Mouse (Mus musculus) heart, embryonic 13.5 days (tissue): ENCODE measurements at regions not wholly inside any gene's neighbourhood (a gene's known extent, or its start where the extent isn't known, plus 50 kb on each side); places are given as distances from the start of the nearest gene placed in this dataset.

Experiments
- ATAC-seq: fragments of 200-750 bp; cut with Nextera tagmentation; 2 replicates; pipeline ENCODE4 v1.8.0; 2017; ENCODE audit warnings: moderate TSS enrichment; ENCODE audit not compliant: insufficient number of reproducible peaks, low FRiP score, low TSS enrichment; ENCODE audit errors: extremely low read depth
- H3K27ac ChIP-seq: fragments of 300-500 bp; sonication (generic); replicated peaks from 2 replicates; pipeline ENCODE4 v1.5.1; 2015; ENCODE audit warnings: moderate library complexity, mild to moderate bottlenecking, inconsistent platforms
- H3K27me3 ChIP-seq: fragments of 300-500 bp; sonication (generic); replicated peaks from 2 replicates; pipeline ENCODE4 v1.6.1; 2015; ENCODE audit warnings: mild to moderate bottlenecking, inconsistent platforms
- H3K36me3 ChIP-seq: fragments of 300-500 bp; sonication (generic); 2 replicates; pipeline ENCODE4 v1.6.1; 2015; ENCODE audit warnings: mild to moderate bottlenecking, inconsistent platforms
- H3K4me1 ChIP-seq: fragments of 300-500 bp; sonication (generic); 2 replicates; pipeline ENCODE4 v1.6.1; 2015; ENCODE audit warnings: inconsistent platforms
- H3K4me2 ChIP-seq: fragments of 300-500 bp; sonication (generic); 2 replicates; pipeline ENCODE4 v1.6.1; 2015; ENCODE audit warnings: inconsistent platforms, mild to moderate bottlenecking, moderate library complexity
- H3K4me3 ChIP-seq: fragments of 300-500 bp; sonication (generic); 2 replicates; pipeline ENCODE4 v1.5.1; 2015; ENCODE audit warnings: moderate library complexity, mild to moderate bottlenecking, inconsistent platforms
- H3K9ac ChIP-seq: fragments of 300-500 bp; sonication (generic); 2 replicates; pipeline ENCODE4 v1.6.1; 2015; ENCODE audit warnings: inconsistent platforms, mild to moderate bottlenecking, moderate library complexity
- H3K9me3 ChIP-seq: fragments of 300-500 bp; sonication (generic); 2 replicates; pipeline ENCODE4 v1.6.1; 2016; ENCODE audit warnings: inconsistent platforms
- WGBS: fragments of 180-500 bp; shearing (Covaris S2); methylation state at CpG from one replicate; pipeline ENCODE4 v1.1.7; 2015; ENCODE audit warnings: mixed read lengths; 5-methylcytosine and 5-hydroxymethylcytosine counted together

DNA sequence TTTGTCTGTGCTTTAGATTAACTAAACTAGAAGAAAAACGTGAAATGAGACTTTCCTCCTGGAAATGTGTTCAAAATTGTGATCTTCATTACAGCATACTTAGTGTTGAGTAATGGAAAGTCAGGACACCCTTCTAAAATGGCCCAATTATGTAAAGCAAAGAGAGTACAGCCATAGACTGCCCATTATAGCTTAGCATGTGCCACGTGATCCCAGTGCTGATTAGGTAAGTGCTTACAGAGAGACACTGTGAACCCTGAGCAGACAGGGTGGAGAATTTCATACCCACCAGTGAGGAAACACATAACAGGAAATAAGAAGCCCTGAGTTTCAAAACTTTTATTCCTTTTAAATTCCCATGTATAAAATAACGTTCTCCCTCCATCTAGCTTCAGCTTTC is 587.3 kb upstream of the Nrsn1 start:
- 60% methylated on average over 3 of the region's 3 CpGs for WGBS
- Histone ChIP-seq H3K4me2 (no peak overlapping the region), H3K4me3 (no peak overlapping the region), H3K36me3 (no peaks in the 10 kb centered on the region), H3K4me1 (no peaks in the 10 kb centered on the region), H3K9me3 (no peaks in the 10 kb centered on the region), H3K9ac (no peak overlapping the region), H3K27ac (no peak overlapping the region), H3K27me3 (no peaks in the 10 kb centered on the region)
- ATAC-seq: no peak

DNA sequence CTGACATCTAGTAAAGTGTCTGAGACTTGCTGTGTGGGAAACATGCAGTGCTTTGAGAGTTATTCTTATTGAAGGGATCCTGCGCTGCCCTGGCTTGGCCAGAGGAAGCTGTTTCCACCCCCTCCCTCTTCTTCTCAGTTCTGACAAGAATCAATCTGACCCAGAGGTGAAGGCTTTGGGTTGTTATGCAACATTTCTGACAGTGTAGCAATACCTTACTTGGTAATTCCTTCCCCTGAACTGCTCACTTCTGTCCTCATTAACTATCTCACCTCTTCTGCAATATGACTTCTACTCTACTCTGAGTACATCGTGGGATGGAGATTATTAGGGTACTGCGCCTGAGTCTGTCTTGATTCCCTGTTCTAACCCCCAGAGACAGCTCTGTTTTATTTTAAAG is 586.8 kb upstream of the Nrsn1 start:
- no peak overlapping the region for H3K9ac ChIP-seq
- H3K27me3 ChIP-seq: no peaks in the 10 kb centered on the region
- 82% methylated on average over 3 of the region's 3 CpGs for WGBS
- H3K27ac ChIP-seq: no peak overlapping the region
- no peaks in the 10 kb centered on the region for H3K4me1 ChIP-seq
- no peaks in the 10 kb centered on the region for H3K9me3 ChIP-seq
- no peaks in the 10 kb centered on the region for H3K36me3 ChIP-seq
- no peak overlapping the region for H3K4me3 ChIP-seq
- no peak overlapping the region for H3K4me2 ChIP-seq
- ATAC-seq: no peak

DNA sequence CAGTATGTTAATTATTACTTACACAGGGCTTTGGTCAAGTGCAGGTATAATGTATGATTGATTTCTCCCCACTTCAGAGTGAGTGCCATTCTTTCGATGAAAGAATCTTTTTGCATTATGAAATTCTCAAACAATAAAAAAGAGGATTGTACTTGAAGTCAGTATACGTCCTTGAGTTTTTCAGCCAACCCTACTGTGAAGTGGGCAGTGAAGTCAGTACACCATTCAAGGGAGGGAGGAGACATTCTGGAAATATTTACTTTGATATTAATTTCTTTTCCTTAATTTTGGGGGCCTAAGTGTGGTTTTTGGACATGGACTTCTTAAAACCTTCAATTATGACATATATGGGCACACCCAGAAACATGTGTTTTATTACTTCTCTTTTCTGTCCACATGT is 586.2 kb upstream of the Nrsn1 start:
- H3K4me3 ChIP-seq: no peak overlapping the region
- H3K4me1 ChIP-seq: no peaks in the 10 kb centered on the region
- ATAC-seq: no peak
- no peak overlapping the region for H3K9ac ChIP-seq
- H3K27ac ChIP-seq: no peak overlapping the region
- H3K27me3 ChIP-seq: no peaks in the 10 kb centered on the region
- no peaks in the 10 kb centered on the region for H3K36me3 ChIP-seq
- WGBS: 81% methylated on average over 2 of the region's 2 CpGs
- no peaks in the 10 kb centered on the region for H3K9me3 ChIP-seq
- H3K4me2 ChIP-seq: no peak overlapping the region

DNA sequence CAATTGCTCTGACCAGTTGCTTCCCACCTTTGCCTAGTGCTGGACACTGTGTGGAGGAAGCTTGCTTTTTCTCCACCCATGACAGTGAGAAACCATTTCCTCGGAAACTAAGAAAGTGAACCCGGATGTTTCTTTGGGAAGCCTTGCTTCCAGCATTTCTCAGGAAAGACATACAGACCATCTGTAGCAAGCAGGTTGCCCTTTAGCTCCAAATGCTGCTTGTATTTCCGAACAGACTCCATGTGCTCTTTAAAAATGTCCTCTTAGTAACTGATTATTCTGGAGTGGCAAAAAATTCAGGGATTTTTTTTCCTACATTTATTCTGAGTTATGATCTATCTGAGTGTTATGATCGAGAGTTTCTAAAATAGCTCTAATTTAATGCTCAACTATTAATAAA is 577.9 kb upstream of the Nrsn1 start:
- ATAC-seq: no peak
- H3K4me3 ChIP-seq: no peak overlapping the region
- no peak overlapping the region for H3K27ac ChIP-seq
- no peaks in the 10 kb centered on the region for H3K27me3 ChIP-seq
- WGBS: 68% methylated on average over 4 of the region's 4 CpGs
- H3K4me1 ChIP-seq: no peaks in the 10 kb centered on the region
- H3K36me3 ChIP-seq: no peaks in the 10 kb centered on the region
- no peak overlapping the region for H3K9ac ChIP-seq
- H3K4me2 ChIP-seq: no peak overlapping the region
- H3K9me3 ChIP-seq: no peaks in the 10 kb centered on the region

DNA sequence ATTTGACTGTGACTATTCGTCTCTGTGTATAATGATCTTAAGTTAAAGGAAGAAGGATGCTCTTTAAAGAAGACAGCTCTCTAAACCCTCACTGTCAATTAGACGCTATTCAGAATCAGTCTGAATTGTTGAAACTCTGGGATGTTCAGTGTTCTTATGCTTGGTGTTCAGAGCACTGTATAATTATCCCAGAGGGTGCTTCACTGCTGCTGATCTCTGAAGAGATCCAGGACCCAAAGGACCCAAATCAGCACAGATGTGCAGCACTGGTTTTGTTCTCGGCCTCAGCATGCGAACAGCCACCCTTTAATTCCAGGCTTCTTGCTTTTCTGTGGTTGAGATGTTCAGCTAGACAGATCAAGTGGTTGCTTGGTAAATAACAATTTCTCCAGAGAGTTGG is 567.9 kb upstream of the Nrsn1 start:
- WGBS: 79% methylated on average over 4 of the region's 4 CpGs

DNA sequence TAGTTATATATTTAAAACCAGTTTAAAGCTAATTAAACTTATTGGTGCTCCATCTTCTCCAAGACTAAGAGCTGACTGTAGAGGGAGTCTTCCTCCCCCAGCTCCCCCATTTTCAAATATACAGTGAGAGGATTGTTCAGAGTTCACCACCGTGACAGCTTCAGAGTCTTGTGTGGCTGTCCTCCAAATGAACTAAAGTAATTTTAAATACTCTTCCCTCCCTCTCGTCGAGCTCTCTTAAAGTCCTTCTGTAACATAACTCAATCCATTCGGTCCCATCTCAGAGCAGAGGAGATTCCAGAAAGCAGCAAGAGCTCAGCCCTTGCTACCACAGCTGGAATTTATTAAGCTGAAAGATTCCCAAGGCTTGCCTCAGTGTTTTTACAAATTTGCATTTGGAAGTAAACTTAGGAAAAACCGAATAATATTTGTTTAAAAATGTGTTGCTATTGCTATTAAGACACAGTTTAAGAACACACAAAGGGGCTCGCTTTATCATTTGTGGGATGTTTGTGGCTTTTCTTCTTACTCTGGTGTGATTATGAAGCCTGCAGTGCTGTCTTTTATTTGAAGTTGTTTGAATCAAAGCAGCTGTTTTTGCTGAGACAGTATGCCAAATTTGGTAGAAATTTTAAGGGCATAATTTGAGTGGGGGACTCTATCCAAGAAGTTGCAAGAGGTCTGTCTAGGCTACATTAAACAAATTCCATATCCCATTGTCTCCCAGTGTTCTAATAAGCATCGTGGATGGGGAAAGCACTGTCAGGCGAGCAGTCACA is 559.0 kb upstream of the Nrsn1 start:
- H3K27ac ChIP-seq: peak overlapping the region; percentile 32; the same call in 1 of the 2 replicates
- no peak for ATAC-seq
- H3K27me3 ChIP-seq: no peaks in the 10 kb centered on the region
- no peaks in the 10 kb centered on the region for H3K4me1 ChIP-seq
- no peak overlapping the region for H3K4me3 ChIP-seq
- no peaks in the 10 kb centered on the region for H3K9me3 ChIP-seq
- no peak overlapping the region for H3K4me2 ChIP-seq
- 59% methylated on average over 8 of the region's 8 CpGs for WGBS
- no peak overlapping the region for H3K9ac ChIP-seq
- no peaks in the 10 kb centered on the region for H3K36me3 ChIP-seq

More for the DNA sequence above, 567.9 kb upstream of the Nrsn1 start:
- Histone ChIP-seq H3K9ac (no peak overlapping the region), H3K4me1 (no peaks in the 10 kb centered on the region), H3K4me3 (no peak overlapping the region), H3K4me2 (no peak overlapping the region), H3K27me3 (no peaks in the 10 kb centered on the region), H3K27ac (no peak overlapping the region), H3K36me3 (no peaks in the 10 kb centered on the region), H3K9me3 (no peaks in the 10 kb centered on the region)
- ATAC-seq: no peak

DNA sequence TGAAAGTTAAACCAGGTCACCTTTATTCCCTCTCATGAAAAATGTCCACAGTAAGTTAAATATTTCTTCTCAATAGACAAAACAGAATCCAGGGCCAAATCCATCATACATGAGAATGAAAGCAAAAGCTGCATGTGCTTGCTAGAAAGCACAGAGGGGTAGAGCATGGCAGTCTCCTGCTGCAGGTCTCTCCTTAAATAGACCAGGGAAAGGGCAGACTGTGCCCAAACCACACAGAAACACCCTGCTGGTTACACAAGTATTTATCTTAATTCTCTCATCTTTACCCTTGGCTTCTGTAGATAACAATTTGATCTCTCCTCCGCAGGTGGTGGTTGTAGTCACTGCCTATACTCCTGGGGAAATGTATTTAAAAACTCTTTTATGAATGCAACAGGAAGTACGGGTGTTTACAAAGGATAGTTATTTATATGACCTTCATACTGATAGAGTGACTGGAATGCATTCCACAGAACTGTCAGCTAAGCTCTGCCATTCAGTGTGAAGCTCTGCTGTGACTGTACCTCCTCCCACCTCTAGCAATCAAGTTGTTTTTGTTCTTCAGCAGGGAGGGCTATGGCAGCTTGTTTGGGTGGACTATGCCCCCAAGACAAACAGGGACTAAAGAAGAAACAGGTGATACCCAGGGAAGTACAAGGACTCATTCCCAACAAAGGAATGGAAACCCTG is 538.4 kb upstream of the Nrsn1 start:
- H3K4me3 ChIP-seq: no peak overlapping the region
- ATAC-seq: no peak
- WGBS: 42% methylated on average over 2 of the region's 2 CpGs
- H3K9me3 ChIP-seq: no peaks in the 10 kb centered on the region
- peak overlapping the region; percentile 45 for H3K27ac ChIP-seq
- H3K4me2 ChIP-seq: peak overlapping the region; percentile 30
- H3K36me3 ChIP-seq: no peaks in the 10 kb centered on the region
- peaks cover 9% of the 10 kb centered on the region for H3K4me1 ChIP-seq
- H3K9ac ChIP-seq: no peak overlapping the region
- H3K27me3 ChIP-seq: no peaks in the 10 kb centered on the region

DNA sequence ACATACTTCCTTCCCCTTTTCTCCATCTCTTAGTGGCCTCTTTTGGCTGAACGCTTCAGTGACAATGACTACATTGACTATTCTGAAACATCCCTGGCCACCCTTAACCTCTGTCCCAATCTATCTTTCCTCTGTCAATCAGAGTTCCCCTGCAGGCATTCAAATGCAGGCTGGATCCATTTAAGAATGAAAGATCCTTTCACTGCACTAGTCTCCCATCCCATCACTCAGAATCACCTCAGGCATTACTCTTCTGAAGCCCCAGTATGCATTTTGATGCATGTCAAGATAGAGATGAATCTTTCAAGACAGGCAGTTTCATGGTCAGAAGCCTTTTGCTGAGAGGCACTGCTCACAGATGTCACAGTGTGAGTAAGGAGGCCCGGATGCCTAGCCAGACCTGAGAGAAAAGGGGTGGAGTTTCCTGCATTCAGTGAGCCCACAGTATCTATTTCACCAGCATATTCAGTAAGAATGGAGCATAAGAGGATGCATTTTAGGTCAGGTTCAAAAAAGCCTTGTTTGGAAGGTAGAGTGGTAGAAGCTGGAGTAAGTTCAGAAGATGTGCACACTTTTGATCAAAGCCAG is 523.0 kb upstream of the Nrsn1 start:
- H3K27ac ChIP-seq: no peak overlapping the region
- no peaks in the 10 kb centered on the region for H3K36me3 ChIP-seq
- peaks cover 9% of the 10 kb centered on the region for H3K4me1 ChIP-seq
- H3K9ac ChIP-seq: no peak overlapping the region
- no peak overlapping the region for H3K4me3 ChIP-seq
- ATAC-seq: no peak
- H3K4me2 ChIP-seq: no peak overlapping the region
- 56% methylated on average over 2 of the region's 2 CpGs for WGBS
- no peaks in the 10 kb centered on the region for H3K9me3 ChIP-seq
- H3K27me3 ChIP-seq: no peaks in the 10 kb centered on the region

DNA sequence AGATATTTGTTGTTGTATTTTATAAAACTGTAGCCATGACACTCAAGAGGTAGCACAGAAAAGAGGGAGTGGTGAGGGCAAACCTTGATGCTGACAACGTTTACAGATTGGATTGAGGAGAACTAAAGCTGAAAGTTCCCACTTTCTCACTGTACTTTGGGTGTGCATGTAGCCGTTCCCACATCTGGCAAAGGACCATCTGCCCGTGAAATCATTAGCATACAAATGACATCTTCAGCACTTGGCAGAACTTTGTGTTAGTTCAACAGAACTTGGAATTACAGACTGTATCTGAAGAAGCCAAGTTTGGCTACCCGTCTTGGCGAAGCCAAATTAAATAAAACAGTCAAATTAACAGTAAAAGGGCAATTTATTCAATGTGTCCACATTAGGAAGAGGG is 510.9 kb upstream of the Nrsn1 start:
- H3K4me2 ChIP-seq: no peak overlapping the region
- H3K27ac ChIP-seq: no peak overlapping the region
- peaks cover 5% of the 10 kb centered on the region; the same call in 1 of the 2 replicates for H3K4me1 ChIP-seq
- WGBS: 68% methylated on average over 5 of the region's 5 CpGs
- no peak for ATAC-seq
- H3K9me3 ChIP-seq: no peaks in the 10 kb centered on the region
- no peak overlapping the region for H3K9ac ChIP-seq
- no peaks in the 10 kb centered on the region for H3K36me3 ChIP-seq
- no peaks in the 10 kb centered on the region for H3K27me3 ChIP-seq
- H3K4me3 ChIP-seq: no peak overlapping the region

DNA sequence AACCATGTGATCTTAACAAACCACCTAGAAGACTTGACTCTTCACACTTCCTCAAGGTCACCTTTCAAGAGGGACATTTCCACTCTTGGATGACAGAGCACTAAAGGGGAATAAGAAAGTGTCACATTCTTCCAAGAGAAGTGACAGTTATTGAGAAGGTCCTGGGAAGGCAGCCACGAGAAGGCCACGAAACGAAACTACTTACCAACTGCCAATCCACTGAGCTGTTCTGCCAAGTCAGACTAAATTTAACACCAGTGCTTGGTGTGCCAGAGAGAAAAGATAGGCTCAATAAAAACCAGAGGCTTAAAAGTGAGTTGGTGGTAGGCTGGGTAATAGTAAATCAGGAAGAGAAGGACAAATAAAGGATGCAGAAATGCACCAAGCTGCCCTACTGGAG is 507.4 kb upstream of the Nrsn1 start:
- 44% methylated on average over 3 of the region's 3 CpGs for WGBS
- Histone ChIP-seq H3K4me1 (peaks cover 5% of the 10 kb centered on the region; the same call in 1 of the 2 replicates), H3K27ac (peak overlapping the region; percentile 41; the same call in 1 of the 2 replicates), H3K9ac (no peak overlapping the region), H3K9me3 (no peaks in the 10 kb centered on the region), H3K27me3 (no peaks in the 10 kb centered on the region), H3K36me3 (no peaks in the 10 kb centered on the region), H3K4me3 (no peak overlapping the region), H3K4me2 (peak overlapping the region; percentile 36)
- no peak for ATAC-seq

DNA sequence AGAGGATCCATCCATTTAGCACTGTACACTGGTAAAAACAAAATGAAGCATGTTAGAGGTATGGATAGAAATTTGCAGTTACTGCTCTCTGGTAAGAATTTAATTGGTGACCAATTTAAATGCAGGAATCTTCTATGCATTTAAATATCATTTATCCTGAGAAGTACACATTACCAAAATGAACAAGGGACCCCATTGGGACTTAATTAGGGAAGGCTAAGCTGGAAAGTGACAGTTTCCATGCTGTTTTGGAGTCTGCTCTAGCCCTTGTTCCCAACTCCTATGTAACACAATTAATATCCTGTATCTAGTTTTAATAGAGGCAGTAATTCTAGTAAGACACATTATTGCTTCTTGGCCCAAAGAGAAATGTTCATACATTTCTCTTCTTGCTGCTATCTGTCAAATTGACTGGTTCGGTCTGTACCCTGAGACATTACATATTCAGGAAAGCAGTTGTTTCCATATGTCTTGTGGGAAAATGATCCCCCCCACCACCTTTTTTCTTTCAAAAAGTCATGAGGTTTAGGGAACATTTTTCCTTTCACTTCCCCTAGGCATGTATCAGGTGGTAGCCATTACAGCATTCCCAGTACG is 504.4 kb upstream of the Nrsn1 start:
- no peak for ATAC-seq
- Histone ChIP-seq H3K4me2 (no peak overlapping the region), H3K9ac (no peak overlapping the region), H3K4me3 (no peak overlapping the region), H3K4me1 (peaks cover 5% of the 10 kb centered on the region; the same call in 1 of the 2 replicates), H3K27ac (no peak overlapping the region), H3K36me3 (no peaks in the 10 kb centered on the region), H3K27me3 (no peaks in the 10 kb centered on the region), H3K9me3 (no peaks in the 10 kb centered on the region)
- 76% methylated on average over 2 of the region's 2 CpGs for whole genome bisulfite sequencing
